Mouse (Mus musculus): ENCODE data around the gene Ptpn12. TPM values are rescaled to one million over a fixed set of nuclear protein-coding genes. Genes with fewer than 3 reads are reported as not detected.

The Ptpn12 gene
- total and polyA plus RNA-seq, 2 experiments from 2014 or later, result 11.6 to 23.8 TPM

DNA sequence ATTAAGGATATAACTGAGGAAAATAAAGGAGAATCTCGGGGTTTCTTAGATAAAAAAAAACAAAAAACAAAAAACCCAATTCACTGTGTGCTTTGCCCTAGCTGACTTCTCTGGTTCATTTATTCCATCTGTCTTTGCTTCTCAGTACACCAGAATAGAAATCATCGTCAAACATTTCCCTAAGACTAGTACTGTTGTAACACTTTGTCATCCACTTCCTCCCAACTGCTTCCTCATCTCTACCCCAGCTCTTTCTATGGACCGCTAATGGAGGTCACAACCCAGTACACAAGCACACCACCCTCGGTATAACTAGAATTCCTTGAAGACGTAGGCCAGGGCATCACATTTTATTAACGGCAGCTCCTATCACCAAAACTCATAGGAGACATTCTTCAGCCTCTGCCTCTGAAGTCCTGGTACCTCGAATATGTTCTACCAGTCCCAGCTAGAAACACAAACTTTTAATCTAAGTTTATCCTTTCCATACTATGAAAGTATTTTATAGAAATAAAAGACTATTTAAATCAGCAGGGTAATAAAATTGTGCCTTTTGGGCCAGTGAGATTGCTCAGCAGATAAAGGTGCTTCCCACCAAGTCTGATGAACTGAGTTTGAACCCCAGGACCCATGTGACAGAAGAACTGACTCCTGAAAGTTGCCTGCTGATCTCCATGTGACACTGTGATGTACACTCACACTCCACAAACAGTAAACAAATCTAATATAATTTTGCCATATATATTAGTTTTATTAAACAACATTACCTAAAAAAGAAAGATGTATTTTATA is 19.8 kb downstream of the Ptpn12 start:
- no peak overlapping the region for H3K9ac ChIP-seq (replicated peaks; ENCODE audit: low read depth, low read length)
- H3K4me3 ChIP-seq (ENCODE audit: low read depth, low read length), result no peak overlapping the region
- H3K36me3 ChIP-seq (replicated peaks; ENCODE audit: control insufficient read depth, insufficient read depth, low read length), result no peaks in the 10 kb centered on the region
- no peaks in the 10 kb centered on the region for H3K9me3 ChIP-seq (replicated peaks; ENCODE audit: control insufficient read depth, low read length)
- peaks cover 23% of the 10 kb centered on the region for H3K4me1 ChIP-seq (ENCODE audit: control insufficient read depth, insufficient read depth)
- TF ChIP-seq CTCF (IDR thresholded peaks at IDR 0.05; ENCODE audit: low read depth) (no peak), EP300 (IDR thresholded peaks at IDR 0.05; ENCODE audit: low read depth) (no peak)
- H3K27ac ChIP-seq (ENCODE audit: low read depth), result no peak overlapping the region
- no peaks in the 10 kb centered on the region for H3K27me3 ChIP-seq (ENCODE audit: control insufficient read depth, insufficient read depth, low read length)
- no peak overlapping the region for H3K4me2 ChIP-seq (ENCODE audit: low read depth, low read length)
- DNase-seq (ENCODE audit: low spot score) (no peak), ATAC-seq (ENCODE audit: insufficient read depth, low read depth) (no peak)
- 57% methylated on average over 7 of the region's 7 CpGs for WGBS

GRCm38 (mm10) chr5:21034388-21034966 is 21.2 kb downstream of the Ptpn12 start:
- ATAC-seq (ENCODE audit: insufficient read depth, low read depth) (no peak), DNase-seq (ENCODE audit: low spot score) (no peak)
- H3K36me3 ChIP-seq (replicated peaks; ENCODE audit: control insufficient read depth, insufficient read depth, low read length), result no peaks in the 10 kb centered on the region
- WGBS, result 44% methylated on average over 6 of the region's 6 CpGs
- no peak overlapping the region for H3K4me2 ChIP-seq (ENCODE audit: low read depth, low read length)
- TF ChIP-seq CTCF (IDR thresholded peaks at IDR 0.05; ENCODE audit: low read depth) (no peak), EP300 (IDR thresholded peaks at IDR 0.05; ENCODE audit: low read depth) (no peak)
- no peak overlapping the region for H3K4me3 ChIP-seq (ENCODE audit: low read depth, low read length)
- no peak overlapping the region for H3K9ac ChIP-seq (replicated peaks; ENCODE audit: low read depth, low read length)
- no peak overlapping the region for H3K27ac ChIP-seq (ENCODE audit: low read depth)
- H3K27me3 ChIP-seq (ENCODE audit: control insufficient read depth, insufficient read depth, low read length), result no peaks in the 10 kb centered on the region
- no peaks in the 10 kb centered on the region for H3K9me3 ChIP-seq (replicated peaks; ENCODE audit: control insufficient read depth, low read length)
- H3K4me1 ChIP-seq (ENCODE audit: control insufficient read depth, insufficient read depth), result peaks cover 23% of the 10 kb centered on the region

- no peak overlapping the region for H3K4me3 ChIP-seq (ENCODE audit: low read depth, low read length)
- H3K9ac ChIP-seq (replicated peaks; ENCODE audit: low read depth, low read length), result no peak overlapping the region
- no peaks in the 10 kb centered on the region for H3K9me3 ChIP-seq (replicated peaks; ENCODE audit: control insufficient read depth, low read length)
- no peak overlapping the region for H3K27ac ChIP-seq (ENCODE audit: low read depth)
- H3K36me3 ChIP-seq (replicated peaks; ENCODE audit: control insufficient read depth, insufficient read depth, low read length), result peaks cover 4% of the 10 kb centered on the region; the same call in 1 of the 2 replicates
- 62% methylated on average over 11 of the region's 11 CpGs for WGBS
- DNase-seq (ENCODE audit: low spot score) (no peak), ATAC-seq (ENCODE audit: insufficient read depth, low read depth) (no peak)
- TF ChIP-seq CTCF (IDR thresholded peaks at IDR 0.05; ENCODE audit: low read depth) (no peak), EP300 (IDR thresholded peaks at IDR 0.05; ENCODE audit: low read depth) (no peak)
- H3K27me3 ChIP-seq (ENCODE audit: control insufficient read depth, insufficient read depth, low read length), result no peaks in the 10 kb centered on the region
- H3K4me2 ChIP-seq (ENCODE audit: low read depth, low read length), result no peak overlapping the region
- peaks cover 22% of the 10 kb centered on the region for H3K4me1 ChIP-seq (ENCODE audit: control insufficient read depth, insufficient read depth)
Observed at GRCm38 (mm10) chr5:21033382-21034056, 22.2 kb downstream of the Ptpn12 start.

DNA sequence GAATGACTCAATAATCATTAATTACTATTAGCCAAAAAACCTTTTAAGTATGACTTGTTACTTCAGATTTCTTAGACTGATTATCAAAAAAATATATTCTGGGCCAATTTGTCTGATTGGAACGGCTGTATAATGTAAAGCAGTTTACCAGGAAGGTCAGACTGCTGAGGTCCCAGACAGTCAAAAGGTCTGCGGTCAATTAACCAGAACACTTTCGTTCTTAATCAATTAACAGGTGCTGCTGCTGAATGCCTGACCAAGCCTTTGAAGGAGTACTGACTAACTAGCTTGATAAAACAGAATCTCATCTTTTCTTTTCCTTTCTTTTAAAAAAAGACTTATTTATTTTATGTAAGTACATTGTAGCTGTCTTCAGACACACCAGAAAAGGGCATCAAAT is 23.1 kb downstream of the Ptpn12 start:
- no peak overlapping the region for H3K9ac ChIP-seq (replicated peaks; ENCODE audit: low read depth, low read length)
- DNase-seq (ENCODE audit: low spot score), result no peak
- H3K27me3 ChIP-seq (ENCODE audit: control insufficient read depth, insufficient read depth, low read length), result no peaks in the 10 kb centered on the region
- H3K36me3 ChIP-seq (replicated peaks; ENCODE audit: control insufficient read depth, insufficient read depth, low read length), result peaks cover 11% of the 10 kb centered on the region; the same call in 1 of the 2 replicates
- H3K27ac ChIP-seq (ENCODE audit: low read depth), result no peak overlapping the region
- TF ChIP-seq EP300 (IDR thresholded peaks at IDR 0.05; ENCODE audit: low read depth), result no peak
- no peak for TF ChIP-seq CTCF (IDR thresholded peaks at IDR 0.05; ENCODE audit: low read depth)
- 78% methylated on average over 3 of the region's 3 CpGs for WGBS
- peaks cover 17% of the 10 kb centered on the region for H3K4me1 ChIP-seq (ENCODE audit: control insufficient read depth, insufficient read depth)
- no peak for ATAC-seq (ENCODE audit: insufficient read depth, low read depth)
- H3K4me3 ChIP-seq (ENCODE audit: low read depth, low read length), result no peak overlapping the region
- H3K9me3 ChIP-seq (replicated peaks; ENCODE audit: control insufficient read depth, low read length), result no peaks in the 10 kb centered on the region
- no peak overlapping the region for H3K4me2 ChIP-seq (ENCODE audit: low read depth, low read length)

- H3K9ac ChIP-seq (replicated peaks; ENCODE audit: low read depth, low read length), result no peak overlapping the region
- no peaks in the 10 kb centered on the region for H3K9me3 ChIP-seq (replicated peaks; ENCODE audit: control insufficient read depth, low read length)
- H3K4me2 ChIP-seq (ENCODE audit: low read depth, low read length), result no peak overlapping the region
- DNase-seq (ENCODE audit: low spot score) (no peak), ATAC-seq (ENCODE audit: insufficient read depth, low read depth) (no peak)
- H3K27ac ChIP-seq (ENCODE audit: low read depth), result no peak overlapping the region
- no peaks in the 10 kb centered on the region for H3K27me3 ChIP-seq (ENCODE audit: control insufficient read depth, insufficient read depth, low read length)
- TF ChIP-seq CTCF (IDR thresholded peaks at IDR 0.05; ENCODE audit: low read depth) (no peak), EP300 (IDR thresholded peaks at IDR 0.05; ENCODE audit: low read depth) (no peak)
- H3K36me3 ChIP-seq (replicated peaks; ENCODE audit: control insufficient read depth, insufficient read depth, low read length), result peaks cover 20% of the 10 kb centered on the region; the same call in 1 of the 2 replicates
- H3K4me3 ChIP-seq (ENCODE audit: low read depth, low read length), result no peak overlapping the region
- H3K4me1 ChIP-seq (ENCODE audit: control insufficient read depth, insufficient read depth), result peaks cover 17% of the 10 kb centered on the region
Observed at GRCm38 (mm10) chr5:21030226-21030625, 25.5 kb downstream of the Ptpn12 start.

All from heart, postnatal 0 days (tissue).